Mouse (Mus musculus) retina, adult 2 months (tissue): ENCODE data around the gene Trim46.

ENCODE experiments used
- DNase-seq: peaks from one replicate; pipeline ENCODE4 v3.0.0-alpha.2; 2012; ENCODE audit warnings: low read depth, low spot score

Trim46 gene

GRCm38 (mm10) chr3:89271760-89272159, 25.7 kb upstream of the Trim46 start:
- no peak for DNase-seq

DNA sequence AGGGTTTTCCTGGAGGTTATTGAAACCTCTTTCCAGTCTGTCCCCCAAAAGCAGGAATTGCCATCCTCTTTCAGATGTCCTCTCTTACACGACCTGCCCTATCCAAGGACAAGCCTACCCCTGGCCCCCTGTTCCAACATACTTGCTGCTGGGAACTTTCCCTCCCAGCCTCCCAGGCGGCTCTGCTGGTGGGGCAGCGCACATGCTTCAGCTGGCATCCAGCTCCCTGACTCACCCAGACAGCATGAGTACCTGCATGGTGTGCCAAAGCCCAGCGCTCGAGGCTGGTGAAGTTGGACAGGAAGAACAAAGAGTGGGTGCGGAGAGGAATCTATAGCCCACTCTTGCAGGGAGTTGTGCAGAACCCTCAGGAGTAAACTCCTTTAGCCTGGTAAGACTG, 24.8 kb upstream of the Trim46 start:
- no peak for DNase-seq

GRCm38 (mm10) chr3:89270051-89270755, 24.1 kb upstream of the Trim46 start, which contains the start of gene Slc50a1:
Gene Slc50a1, minus strand, starts transcription at chr3:89270570.
- no peak for DNase-seq

GRCm38 (mm10) chr3:89268916-89269315, 22.8 kb upstream of the Trim46 start:
- DNase-seq: no peak

DNA sequence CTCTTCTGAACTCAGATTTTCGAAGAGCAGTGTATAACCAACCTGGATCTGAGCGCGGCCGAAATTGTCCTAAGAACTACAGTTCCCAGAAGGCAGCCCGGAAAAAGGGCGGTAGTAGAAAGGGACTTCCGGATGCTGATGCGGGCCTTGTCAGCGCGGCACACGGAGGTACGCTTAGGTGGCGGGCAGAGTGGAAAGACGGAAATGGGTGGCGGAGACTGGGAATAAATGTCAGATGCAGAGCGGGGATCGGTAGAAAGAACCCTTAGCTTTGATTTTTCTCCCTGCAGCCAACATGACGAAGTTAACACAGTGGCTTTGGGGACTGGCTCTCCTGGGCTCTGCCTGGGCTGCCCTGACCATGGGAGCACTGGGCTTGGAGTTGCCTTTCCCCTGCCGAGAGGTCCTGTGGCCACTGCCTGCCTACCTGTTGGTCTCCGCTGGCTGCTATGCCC, 20.4 kb upstream of the Trim46 start:
- DNase-seq: peak; percentile 68

- DNase-seq: no peak
Observed at GRCm38 (mm10) chr3:89262417-89262816, 16.3 kb upstream of the Trim46 start.

- DNase-seq: no peak
Observed at GRCm38 (mm10) chr3:89260211-89260610, 14.1 kb upstream of the Trim46 start.

GRCm38 (mm10) chr3:89259076-89259475, 13.0 kb upstream of the Trim46 start, which contains the start of gene Dpm3:
Gene Dpm3, plus strand, starts transcription at chr3:89259358.
- no peak for DNase-seq

- no peak for DNase-seq
Observed at GRCm38 (mm10) chr3:89256177-89256576, 10.1 kb upstream of the Trim46 start.

GRCm38 (mm10) chr3:89254994-89255393, 8.9 kb upstream of the Trim46 start:
- DNase-seq: no peak

DNA sequence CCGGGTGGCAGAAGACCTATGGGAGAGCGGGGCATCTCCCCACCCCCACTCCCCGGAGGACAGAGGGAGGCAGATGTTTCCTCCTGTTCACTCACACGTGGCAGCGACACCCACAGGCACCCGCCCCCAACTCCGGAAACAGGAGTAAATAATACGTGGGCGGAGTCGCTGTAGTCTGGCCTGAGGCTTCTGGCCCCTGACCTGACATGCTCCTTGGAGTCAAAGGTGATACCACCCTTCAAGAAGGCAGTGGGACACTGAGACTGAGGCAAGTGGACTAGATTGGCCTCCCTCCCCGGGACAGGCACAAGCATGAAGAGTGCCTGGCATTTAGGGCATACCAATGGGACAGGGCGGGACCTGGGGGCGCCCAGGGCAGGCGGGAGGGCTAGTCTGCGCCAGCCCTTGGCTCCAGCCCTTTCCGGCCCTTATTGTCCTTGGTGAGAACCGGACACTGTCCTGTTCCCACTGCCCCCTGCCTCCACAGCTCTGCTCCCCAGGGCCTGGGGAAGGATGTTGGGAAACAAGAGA, 5.3 kb upstream of the Trim46 start:
- no peak for DNase-seq

DNA sequence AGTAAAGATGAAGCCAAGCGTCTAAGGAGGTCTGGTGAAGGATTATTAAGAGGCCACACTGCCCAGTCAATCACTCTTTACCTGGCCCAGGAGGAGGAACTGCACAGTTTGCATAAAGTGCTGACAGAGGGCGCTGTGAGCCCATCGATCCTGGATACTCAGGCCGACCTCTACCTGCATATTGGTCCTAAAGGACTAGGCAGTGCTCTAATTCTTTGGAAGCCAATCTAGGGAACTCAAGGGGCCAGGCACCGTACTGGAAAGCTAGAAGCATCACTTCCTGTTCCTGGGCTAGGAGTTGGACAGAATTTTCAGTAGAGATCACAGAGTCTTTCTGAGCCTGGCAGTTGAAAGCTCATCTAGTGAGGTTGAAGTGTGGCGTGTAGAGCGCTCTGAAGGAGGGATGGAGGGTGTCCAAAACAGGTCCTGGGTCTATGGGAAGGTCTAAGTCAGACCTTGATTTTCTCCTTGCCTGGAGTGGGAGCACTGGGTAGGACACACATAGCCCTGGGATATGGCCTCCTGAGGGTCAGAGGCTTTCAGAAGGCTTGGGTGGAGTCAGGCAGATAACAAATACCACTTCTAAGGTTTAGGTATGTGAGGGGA, 4.4 kb upstream of the Trim46 start:
- no peak for DNase-seq

- DNase-seq: no peak
Observed at GRCm38 (mm10) chr3:89247466-89247865, 1.4 kb upstream of the Trim46 start.

DNA sequence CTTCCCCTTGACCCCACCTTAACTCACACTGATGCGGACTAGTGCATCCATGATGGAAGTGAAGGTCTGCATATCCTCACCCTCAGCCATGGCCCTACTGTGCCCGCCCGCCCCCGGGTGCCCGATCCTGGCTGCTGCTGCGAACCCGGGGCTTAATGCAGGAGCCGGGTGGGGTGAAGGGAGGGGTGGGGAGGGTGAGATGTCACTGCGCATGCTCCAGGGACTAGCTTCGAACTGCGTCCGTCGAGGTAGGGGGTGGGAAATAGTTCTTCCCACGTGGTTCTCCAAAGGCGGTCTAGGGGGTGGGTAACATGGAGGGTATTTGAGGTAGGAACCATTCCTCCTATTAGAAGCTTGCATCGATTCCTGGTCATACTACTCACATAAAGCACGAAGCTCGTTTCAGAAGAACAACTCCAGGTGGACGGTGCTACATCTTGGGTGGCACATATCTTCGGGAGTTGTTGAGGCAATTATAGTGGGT, 379 bp downstream of the Trim46 start, which contains the start of gene Krtcap2:
TSS of gene Krtcap2 (plus strand) at position 279 of the 484 bp plus-strand sequence.
- no peak for DNase-seq

DNA sequence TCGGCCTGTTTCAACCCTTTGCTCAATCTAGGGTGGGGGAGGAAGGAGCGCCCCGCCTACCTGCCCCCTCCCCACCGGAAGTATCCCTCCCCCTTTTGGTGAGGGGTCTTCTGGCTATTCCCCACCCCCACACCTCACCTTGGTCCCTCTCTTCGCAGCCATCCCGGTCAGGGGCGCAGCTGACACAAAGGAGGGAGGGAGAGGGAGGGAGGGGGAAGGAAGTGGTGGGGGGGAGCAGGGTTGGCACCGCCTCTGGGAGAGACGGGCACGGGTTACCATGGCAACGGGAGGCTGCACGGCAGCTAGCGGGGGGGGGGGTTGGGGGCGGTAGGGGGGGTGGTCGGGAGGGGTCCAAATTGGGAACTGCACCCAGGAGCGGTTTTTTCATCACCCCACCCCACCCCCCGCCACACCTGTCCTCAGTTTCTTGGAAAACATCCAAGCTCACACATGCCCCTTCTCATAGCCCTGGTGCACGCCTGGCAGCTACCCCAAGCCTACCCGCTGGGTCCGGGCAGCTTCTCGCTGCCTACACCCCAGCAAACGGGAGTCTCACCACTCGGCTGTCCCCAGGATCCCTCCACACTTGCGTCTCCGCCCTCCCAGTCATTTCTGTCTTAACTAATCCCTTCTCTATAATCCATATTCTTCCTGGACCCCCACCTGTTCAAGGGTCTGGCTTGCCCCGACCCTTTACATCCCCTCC, 974 bp downstream of the Trim46 start:
- DNase-seq: no peak

- DNase-seq: no peak
Observed at GRCm38 (mm10) chr3:89244158-89244981, 1.7 kb downstream of the Trim46 start.

DNA sequence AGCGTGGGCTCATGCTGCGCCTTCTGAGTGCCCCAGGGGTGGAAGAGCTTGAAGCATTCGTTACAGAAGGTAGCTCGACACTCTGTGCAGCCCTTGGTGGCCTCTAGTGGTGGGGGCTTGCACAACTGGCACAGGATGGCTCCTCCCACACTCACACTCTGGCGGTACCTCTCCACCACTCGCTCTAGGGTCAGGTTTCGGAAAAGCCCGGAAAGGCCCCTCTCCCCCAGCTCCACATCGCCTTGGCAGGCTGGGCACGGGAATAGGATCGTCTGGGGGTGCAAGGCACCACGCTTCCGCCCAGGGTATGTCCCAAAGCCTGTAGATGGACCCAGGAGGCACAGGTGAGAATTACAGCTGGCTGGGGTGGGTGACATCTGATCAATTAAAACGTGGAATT, 2.5 kb downstream of the Trim46 start:
- no peak for DNase-seq

DNA sequence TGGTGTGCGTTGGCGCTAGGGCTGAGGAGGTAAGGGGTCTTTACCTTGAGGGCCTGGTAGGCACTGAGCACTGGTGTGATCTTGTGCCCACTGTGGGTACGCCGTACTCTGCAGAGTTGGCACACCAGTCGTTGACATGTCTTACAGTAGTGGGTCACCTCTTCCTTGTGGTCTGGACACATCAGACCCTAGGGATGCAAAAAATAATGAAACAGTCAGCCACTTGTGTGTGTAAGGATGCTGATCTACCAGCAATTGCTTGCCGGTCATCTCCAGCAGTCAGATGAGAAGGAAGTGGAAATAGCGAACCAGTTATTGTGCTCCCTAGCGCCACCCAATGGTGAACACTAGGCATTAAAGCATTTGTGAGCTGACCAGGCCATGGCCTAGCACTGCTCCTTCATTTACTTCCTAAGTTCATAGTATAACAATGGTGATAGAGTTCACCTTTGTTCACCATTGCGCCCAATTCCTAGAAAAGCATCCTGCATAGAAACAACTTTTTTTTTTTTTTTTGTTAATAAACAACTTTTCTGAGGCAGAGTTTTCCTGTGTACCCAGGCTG, 3.7 kb downstream of the Trim46 start:
- no peak for DNase-seq

DNA sequence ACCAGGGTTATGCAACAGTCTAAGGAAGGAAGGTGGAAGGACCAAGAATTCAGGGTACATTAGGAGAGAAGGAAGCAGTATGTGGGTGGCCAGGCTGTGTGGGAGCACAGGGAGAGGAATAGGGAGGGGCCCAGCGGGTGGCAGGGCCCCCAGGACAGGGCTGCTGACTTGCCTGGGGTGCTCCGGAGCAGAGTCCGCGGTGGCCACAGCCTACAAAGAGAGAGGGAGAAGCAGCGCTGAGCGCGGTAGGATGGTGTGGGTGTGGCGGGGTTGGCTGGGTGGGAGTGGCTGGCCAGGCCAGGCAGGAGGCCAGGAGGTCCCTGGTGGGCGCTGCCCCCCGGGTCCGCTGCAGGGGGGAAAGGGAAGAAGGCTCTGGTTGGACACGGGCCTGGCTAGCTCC, 7.6 kb downstream of the Trim46 start:
- no peak for DNase-seq

GRCm38 (mm10) chr3:89237682-89238081, 8.4 kb downstream of the Trim46 start:
- no peak for DNase-seq

DNA sequence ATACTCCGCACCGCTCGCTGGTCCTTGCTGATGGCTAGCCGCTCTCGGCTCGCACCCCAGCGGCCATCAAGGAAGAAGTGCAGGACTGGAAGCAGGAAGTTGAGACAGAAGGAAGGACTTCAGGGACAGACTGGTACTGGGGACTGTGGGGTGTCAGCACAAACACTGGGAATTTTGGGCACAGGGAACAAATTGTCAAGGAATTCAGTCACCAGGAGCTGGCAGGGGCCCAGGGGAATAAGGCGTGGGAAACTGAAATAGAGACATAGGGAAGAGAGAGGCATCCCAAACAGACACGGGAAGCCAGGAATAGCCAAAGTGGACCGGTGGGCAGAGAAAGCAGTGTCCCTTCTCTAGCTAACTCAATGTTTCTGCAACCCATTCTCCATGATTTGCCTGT, 9.6 kb downstream of the Trim46 start:
- no peak for DNase-seq
